Mouse (Mus musculus) spleen, postnatal 14 days (tissue): Measurements from ENCODE around the gene G3bp2.
A peak's percentile ranks its signal among the peaks of the same experiment; 100 is the strongest.
"Not testable (repeated sequence)": the region's sequence is repeated elsewhere in the genome, so short reads cannot be mapped to it uniquely, and the experiment has no call there.

Source experiments
- DNase-seq, 2 experiments: peaks; one replicate each; pipeline ENCODE4 v3.0.0; 2021 to 2022; ENCODE audit warnings: low spot score in 2 of 2

The G3bp2 gene

GRCm38 (mm10) chr5:92083417-92084038 lies at the start of gene G3bp2:
TSS of gene G3bp2 (minus strand) at chr5:92083719.
- DNase-seq = peak; percentile 88 to 90

GRCm38 (mm10) chr5:92133006-92133405 lies 49.5 kb upstream of the G3bp2 start:
- DNase-seq = not testable (repeated sequence)

- DNase-seq = no peak
Observed at GRCm38 (mm10) chr5:92132127-92132526, 48.6 kb upstream of the G3bp2 start.

- no peak for DNase-seq
Observed at GRCm38 (mm10) chr5:92130040-92130682, 46.6 kb upstream of the G3bp2 start.

- no peak for DNase-seq
Observed at GRCm38 (mm10) chr5:92129321-92129768, 45.8 kb upstream of the G3bp2 start.

GRCm38 (mm10) chr5:92128570-92128969 lies 45.1 kb upstream of the G3bp2 start:
- peak; percentile 68 to 73 for DNase-seq

GRCm38 (mm10) chr5:92127751-92128150 lies 44.2 kb upstream of the G3bp2 start:
- no peak for DNase-seq

- no peak for DNase-seq
Observed at GRCm38 (mm10) chr5:92127141-92127625, 43.7 kb upstream of the G3bp2 start.

GRCm38 (mm10) chr5:92125446-92125845 lies 41.9 kb upstream of the G3bp2 start:
- DNase-seq = no peak

GRCm38 (mm10) chr5:92121636-92122035 lies 38.1 kb upstream of the G3bp2 start:
- DNase-seq = no peak

GRCm38 (mm10) chr5:92117823-92118403 lies 34.4 kb upstream of the G3bp2 start:
- DNase-seq = peak in 1 of 2 experiments; percentile 46

- DNase-seq = no peak
Observed at GRCm38 (mm10) chr5:92114939-92115338, 31.4 kb upstream of the G3bp2 start.

- no peak for DNase-seq
Observed at GRCm38 (mm10) chr5:92114223-92114622, 30.7 kb upstream of the G3bp2 start.

GRCm38 (mm10) chr5:92113484-92113883 lies 30.0 kb upstream of the G3bp2 start:
- no peak for DNase-seq

GRCm38 (mm10) chr5:92112585-92112984 lies 29.1 kb upstream of the G3bp2 start:
- DNase-seq = no peak

GRCm38 (mm10) chr5:92112175-92112574 lies 28.7 kb upstream of the G3bp2 start:
- DNase-seq = no peak

GRCm38 (mm10) chr5:92110818-92111355 lies 27.4 kb upstream of the G3bp2 start:
- DNase-seq = no peak

- no peak for DNase-seq
Observed at GRCm38 (mm10) chr5:92107282-92107681, 23.8 kb upstream of the G3bp2 start.

GRCm38 (mm10) chr5:92106327-92107125 lies 23.0 kb upstream of the G3bp2 start:
- DNase-seq = no peak

GRCm38 (mm10) chr5:92103816-92104415 lies 20.4 kb upstream of the G3bp2 start:
- no peak for DNase-seq

- no peak for DNase-seq
Observed at GRCm38 (mm10) chr5:92103062-92103461, 19.5 kb upstream of the G3bp2 start.
